In genomic region chr1:153802691-153803090, GRCm38 (mm10) we compare ENCODE assay signal across 16 mouse cellular contexts. TPM values are rescaled to one million over a fixed set of nuclear protein-coding genes. Genes with fewer than 3 reads are reported as not detected.
DNase-seq lines count a peak whose midpoint lies in the region; ATAC-seq and TF ChIP-seq lines count a peak whose summit lies in the region.
"Had no signal": no experiment of that assay in that cellular context is flagged by ENCODE, and none has a peak within 500 bp of the region (broad histone marks: within the 10 kb centered on the region; RNA-seq: fewer than 3 reads in every experiment).

No protein-coding gene starts in this region.

- H3K4me3 ChIP-seq in heart, embryonic 10.5 days = no peak overlapping the region
- H3K4me3 ChIP-seq in lung, embryonic 14.5 days (ENCODE audit: low read depth, low read length) = no peak overlapping the region
- no peak overlapping the region for H3K4me3 ChIP-seq in lung, adult 2 months (replicated peaks; ENCODE audit: extremely low read depth, low read depth, low read length)
- H3K4me3 ChIP-seq in lung, embryonic 16.5 days (ENCODE audit: low read length) = no peak overlapping the region
- H3K4me3 ChIP-seq in intestine, embryonic 15.5 days (replicated peaks) = no peak overlapping the region
- H3K4me3 ChIP-seq: embryonic facial prominence, embryonic 12.5 days; forebrain, embryonic 12.5 days; limb, embryonic 10.5 days; midbrain, embryonic 13.5 days had no signal

- no peaks in the 10 kb centered on the region for H3K4me1 ChIP-seq in heart, embryonic 10.5 days
- H3K4me1 ChIP-seq in lung, embryonic 14.5 days (ENCODE audit: insufficient read depth) = no peaks in the 10 kb centered on the region
- H3K4me1 ChIP-seq in lung, adult 2 months (ENCODE audit: control insufficient read depth, insufficient read depth, low read length) = no peaks in the 10 kb centered on the region
- H3K4me1 ChIP-seq in lung, embryonic 16.5 days (replicated peaks; ENCODE audit: control insufficient read depth, insufficient read depth, low read length) = no peaks in the 10 kb centered on the region
- H3K4me1 ChIP-seq in intestine, embryonic 15.5 days (replicated peaks) = no peaks in the 10 kb centered on the region
- H3K4me1 ChIP-seq: embryonic facial prominence, embryonic 12.5 days; limb, embryonic 10.5 days had no signal

- no peak overlapping the region for H3K4me2 ChIP-seq in lung, embryonic 14.5 days
- no peak overlapping the region for H3K4me2 ChIP-seq in lung, embryonic 16.5 days (ENCODE audit: low read depth, low read length)
- no peak overlapping the region for H3K4me2 ChIP-seq in intestine, embryonic 15.5 days (replicated peaks)
- H3K4me2 ChIP-seq: embryonic facial prominence, embryonic 12.5 days; forebrain, embryonic 12.5 days; midbrain, embryonic 13.5 days had no signal

- WGBS in heart, embryonic 10.5 days = 80% methylated on average over 7 of the region's 7 CpGs
- WGBS in lung, embryonic 14.5 days = 80% methylated on average over 7 of the region's 7 CpGs
- WGBS in lung, adult 2 months = 51% methylated on average over 7 of the region's 7 CpGs
- 57% methylated on average over 7 of the region's 7 CpGs for WGBS in lung, embryonic 16.5 days
- 84% methylated on average over 7 of the region's 7 CpGs for WGBS in intestine, embryonic 15.5 days

- ATAC-seq in lung, embryonic 14.5 days (ENCODE audit: insufficient read depth) = no peak
- peak; percentile 52; the same call in 1 of the 2 replicates for ATAC-seq in lung, embryonic 16.5 days (ENCODE audit: low read depth)
- ATAC-seq in intestine, embryonic 15.5 days = no peak
- ATAC-seq: midbrain, embryonic 13.5 days had no signal

- no peaks in the 10 kb centered on the region for H3K36me3 ChIP-seq in heart, embryonic 10.5 days
- no peaks in the 10 kb centered on the region for H3K36me3 ChIP-seq in lung, embryonic 14.5 days (ENCODE audit: insufficient read depth)
- no peaks in the 10 kb centered on the region for H3K36me3 ChIP-seq in lung, embryonic 16.5 days (ENCODE audit: control insufficient read depth, insufficient read depth, low read length)
- no peaks in the 10 kb centered on the region for H3K36me3 ChIP-seq in intestine, embryonic 15.5 days
- H3K36me3 ChIP-seq: embryonic facial prominence, embryonic 12.5 days; forebrain, embryonic 12.5 days; limb, embryonic 10.5 days; midbrain, embryonic 13.5 days had no signal

- TF ChIP-seq CTCF in lung, embryonic 14.5 days (IDR thresholded peaks at IDR 0.05; ENCODE audit: low read depth) = no peak
- no peak for TF ChIP-seq CTCF in lung, adult 2 months (IDR thresholded peaks at IDR 0.05; ENCODE audit: insufficient read depth, low read length)

- no peak for TF ChIP-seq POLR2A in lung, adult 2 months (IDR thresholded peaks at IDR 0.05; ENCODE audit: borderline replicate concordance, extremely low read depth, low read depth, low read length)

- no peaks in the 10 kb centered on the region for H3K9me3 ChIP-seq in heart, embryonic 10.5 days
- no peaks in the 10 kb centered on the region for H3K9me3 ChIP-seq in lung, embryonic 14.5 days (ENCODE audit: low read depth, low read length)
- H3K9me3 ChIP-seq in lung, embryonic 16.5 days (ENCODE audit: control insufficient read depth, low read length) = no peaks in the 10 kb centered on the region
- H3K9me3 ChIP-seq in intestine, embryonic 15.5 days = no peaks in the 10 kb centered on the region
- H3K9me3 ChIP-seq: embryonic facial prominence, embryonic 12.5 days; forebrain, embryonic 12.5 days; limb, embryonic 10.5 days; midbrain, embryonic 13.5 days had no signal

- H3K9ac ChIP-seq in lung, embryonic 14.5 days = no peak overlapping the region; the same call in 1 of the 2 replicates
- no peak overlapping the region for H3K9ac ChIP-seq in lung, embryonic 16.5 days (ENCODE audit: low read length)
- H3K9ac ChIP-seq in intestine, embryonic 15.5 days = no peak overlapping the region
- H3K9ac ChIP-seq: embryonic facial prominence, embryonic 12.5 days; forebrain, embryonic 12.5 days; midbrain, embryonic 13.5 days had no signal

- H3K27ac ChIP-seq in heart, embryonic 10.5 days = no peak overlapping the region
- 0 out of 2 replicates have a peak overlapping the region, but pooled peaks have one; percentile 42 for H3K27ac ChIP-seq in lung, embryonic 14.5 days (ENCODE audit: low read depth)
- no peak overlapping the region for H3K27ac ChIP-seq in lung, embryonic 16.5 days (ENCODE audit: low read length)
- H3K27ac ChIP-seq in intestine, embryonic 15.5 days = no peak overlapping the region
- H3K27ac ChIP-seq: embryonic facial prominence, embryonic 12.5 days; forebrain, embryonic 12.5 days; limb, embryonic 10.5 days; midbrain, embryonic 13.5 days had no signal

- peak; percentile 36 for DNase-seq in heart, adult 8-10 months (ENCODE audit: low spot score)
- DNase-seq in heart, embryonic 10.5 days (ENCODE audit: low spot score) = no peak
- peak; percentile 5 for DNase-seq in lung, embryonic 14.5 days
- DNase-seq in lung, adult 2 months = no peak
- peak; percentile 17 for DNase-seq in skeletal muscle tissue, adult 2 months (ENCODE audit: low read depth, low spot score)
- no peak for DNase-seq in adrenal gland, adult 18-20 months (ENCODE audit: low spot score in 2 of 2)
- DNase-seq: cerebellum, postnatal 14 days; layer of hippocampus, adult 9-11 months; retina, postnatal 1 day had no signal

- H3K27me3 ChIP-seq in heart, embryonic 10.5 days (ENCODE audit: insufficient read depth, poor library complexity, severe bottlenecking) = no peaks in the 10 kb centered on the region
- no peaks in the 10 kb centered on the region for H3K27me3 ChIP-seq in lung, embryonic 14.5 days (ENCODE audit: insufficient read depth, low read length)
- H3K27me3 ChIP-seq in lung, embryonic 16.5 days (ENCODE audit: control insufficient read depth, insufficient read depth, low read depth, low read length) = no peaks in the 10 kb centered on the region
- H3K27me3 ChIP-seq in intestine, embryonic 15.5 days (replicated peaks) = no peaks in the 10 kb centered on the region
- H3K27me3 ChIP-seq: embryonic facial prominence, embryonic 12.5 days; forebrain, embryonic 12.5 days had no signal

RNA-seq across cellular contexts. Expression of gene Rgsl1, which starts 41.3 kb away (rescaled TPM):
- total RNA-seq in heart, adult 8-10 months (2022) = not detected
- not detected in 2 replicates for polyA plus RNA-seq in heart, embryonic 10.5 days (2016; fragmentation: Nextera tagmentation; extraction: Ambion mirVana)
- polyA plus RNA-seq in lung, embryonic 14.5 days (2014; fragmentation: Nextera tagmentation; extraction: Ambion mirVana) = not detected in 2 replicates
- polyA plus RNA-seq in lung, adult 2 months (2012; rRNA removed) = 0.08 and 0.25 TPM in 2 replicates
- polyA plus RNA-seq in lung, embryonic 16.5 days (2015; fragmentation: Nextera tagmentation; extraction: Ambion mirVana) = not detected in 2 replicates
- polyA plus RNA-seq in intestine, embryonic 15.5 days (2015; fragmentation: Nextera tagmentation; extraction: Ambion mirVana) = not detected in 2 replicates
- total RNA-seq in adrenal gland, adult 18-20 months (2021) = under 1 TPM in 1 of 2 experiments, not detected in 1; 0.29 TPM
- polyA plus RNA-seq: heart, postnatal 0 days; limb, embryonic 10.5 days had no signal

RNA-seq across cellular contexts. Expression of gene Rnasel, which starts 53.5 kb away (rescaled TPM):
- 1 to 10 TPM; 3.8 to 4.4 (median 3.9) TPM for total RNA-seq in heart, adult 8-10 months (2022)
- polyA plus RNA-seq in heart, embryonic 10.5 days (2016; fragmentation: Nextera tagmentation; extraction: Ambion mirVana) = 4.4 and 6.8 TPM in 2 replicates
- 6.8 and 7.7 TPM in 2 replicates for polyA plus RNA-seq in lung, embryonic 14.5 days (2014; fragmentation: Nextera tagmentation; extraction: Ambion mirVana)
- 4.7 and 10.1 TPM in 2 replicates for polyA plus RNA-seq in lung, adult 2 months (2012; rRNA removed)
- 7.8 and 8.7 TPM in 2 replicates for polyA plus RNA-seq in lung, embryonic 16.5 days (2015; fragmentation: Nextera tagmentation; extraction: Ambion mirVana)
- 22.9 and 24.5 TPM in 2 replicates for polyA plus RNA-seq in intestine, embryonic 15.5 days (2015; fragmentation: Nextera tagmentation; extraction: Ambion mirVana)
- total RNA-seq in adrenal gland, adult 18-20 months (2021) = 1 to 10 TPM; 7.1 to 9.0 TPM

Comparison
In these comparisons a context has a peak if more than half of its experiments do, and no peak if none do; other contexts are left out.
1. DNase-seq: peak in heart, adult 8-10 months (single experiment), lung, embryonic 14.5 days (single experiment) and skeletal muscle tissue, adult 2 months (single experiment); none in heart, embryonic 10.5 days (single experiment), lung, adult 2 months (single experiment) and adrenal gland, adult 18-20 months (0 of 2).